ENCODE assay signal across 8 mouse cellular contexts in genomic region chr8:126538648-126539354, GRCm38 (mm10). TPM values are rescaled to one million over a fixed set of nuclear protein-coding genes. Genes with fewer than 3 reads are reported as not detected.
DNase-seq lines count a peak whose midpoint lies in the region; ATAC-seq and TF ChIP-seq lines count a peak whose summit lies in the region.

No protein-coding gene starts in this region.

- no peaks in the 10 kb centered on the region for H3K9me3 ChIP-seq in hindbrain, embryonic 11.5 days (ENCODE audit: control insufficient read depth, low read length)
- H3K9me3 ChIP-seq in stomach, embryonic 16.5 days (replicated peaks; ENCODE audit: control insufficient read depth, low read length), result no peaks in the 10 kb centered on the region

- H3K4me3 ChIP-seq in hindbrain, embryonic 11.5 days (ENCODE audit: low read depth, low read length), result no peak overlapping the region
- H3K4me3 ChIP-seq in stomach, embryonic 16.5 days (replicated peaks; ENCODE audit: low read length), result no peak overlapping the region
- H3K4me3 ChIP-seq in lung, adult 2 months (replicated peaks; ENCODE audit: extremely low read depth, low read depth, low read length), result no peak overlapping the region

- no peak for TF ChIP-seq POLR2A in lung, adult 2 months (IDR thresholded peaks at IDR 0.05; ENCODE audit: borderline replicate concordance, extremely low read depth, low read depth, low read length)

- no peak for TF ChIP-seq CTCF in lung, adult 2 months (IDR thresholded peaks at IDR 0.05; ENCODE audit: insufficient read depth, low read length)

- no peaks in the 10 kb centered on the region for H3K36me3 ChIP-seq in hindbrain, embryonic 11.5 days (ENCODE audit: control insufficient read depth, insufficient read depth, low read length)
- no peaks in the 10 kb centered on the region for H3K36me3 ChIP-seq in stomach, embryonic 16.5 days (ENCODE audit: control insufficient read depth, insufficient read depth, low read length)

- peak overlapping the region; percentile 65 for H3K27ac ChIP-seq in hindbrain, embryonic 11.5 days (ENCODE audit: low read depth, low read length)
- H3K27ac ChIP-seq in stomach, embryonic 16.5 days (ENCODE audit: low read length), result peak overlapping the region; percentile 78

- peak; percentile 41 to 53 for DNase-seq in kidney, postnatal 4 days
- no peak for DNase-seq in kidney, adult 18-20 months
- DNase-seq in embryo, embryonic 11 days, result peak; percentile 89
- peak; percentile 82 for DNase-seq in hindbrain, embryonic 11.5 days (ENCODE audit: low spot score)
- peak; percentile 81 for DNase-seq in mesoderm, embryonic 11.5 days (ENCODE audit: low read depth, low spot score)
- no peak for DNase-seq in urinary bladder, postnatal 36 days (ENCODE audit: low spot score in 2 of 2)
- no peak for DNase-seq in lung, adult 2 months

- H3K4me2 ChIP-seq in hindbrain, embryonic 11.5 days (replicated peaks; ENCODE audit: low read depth, low read length), result 0 out of 2 replicates have a peak overlapping the region, but pooled peaks have one; percentile 6
- peak overlapping the region; percentile 27; the same call in 1 of the 2 replicates for H3K4me2 ChIP-seq in stomach, embryonic 16.5 days (ENCODE audit: low read depth, low read length)

- WGBS in hindbrain, embryonic 11.5 days, result 4% methylated on average over 12 of the region's 12 CpGs
- 15% methylated on average over 12 of the region's 12 CpGs for WGBS in stomach, embryonic 16.5 days
- WGBS in lung, adult 2 months, result 44% methylated on average over 11 of the region's 12 CpGs

- no peak overlapping the region for H3K9ac ChIP-seq in hindbrain, embryonic 11.5 days (ENCODE audit: low read depth, low read length)
- H3K9ac ChIP-seq in stomach, embryonic 16.5 days (ENCODE audit: low read length), result no peak overlapping the region; the same call in 1 of the 2 replicates

- H3K4me1 ChIP-seq in hindbrain, embryonic 11.5 days (replicated peaks; ENCODE audit: control insufficient read depth, insufficient read depth, low read length), result peaks cover 23% of the 10 kb centered on the region
- H3K4me1 ChIP-seq in stomach, embryonic 16.5 days (ENCODE audit: control insufficient read depth, insufficient read depth, low read length), result peaks cover 37% of the 10 kb centered on the region
- H3K4me1 ChIP-seq in lung, adult 2 months (ENCODE audit: control insufficient read depth, insufficient read depth, low read length), result peaks cover 17% of the 10 kb centered on the region

- H3K27me3 ChIP-seq in hindbrain, embryonic 11.5 days (ENCODE audit: control insufficient read depth, insufficient read depth, low read length), result no peaks in the 10 kb centered on the region
- H3K27me3 ChIP-seq in stomach, embryonic 16.5 days (ENCODE audit: control insufficient read depth, insufficient read depth, low read length), result no peaks in the 10 kb centered on the region

- peak; percentile 76 for ATAC-seq in hindbrain, embryonic 11.5 days (ENCODE audit: low FRiP score)
- ATAC-seq in stomach, embryonic 16.5 days (ENCODE audit: insufficient read depth, low FRiP score), result 0 out of 2 replicates have a peak, but pooled peaks have one; percentile 5

RNA-seq across cellular contexts. Expression of gene Irf2bp2, which starts 55.0 kb away (rescaled TPM):
- polyA plus RNA-seq in hindbrain, embryonic 11.5 days (2014; fragmentation: Nextera tagmentation; extraction: Ambion mirVana), result 4.8 and 5.5 TPM in 2 replicates
- polyA plus RNA-seq in stomach, embryonic 16.5 days (2015; fragmentation: Nextera tagmentation; extraction: Ambion mirVana), result 9.9 and 10.8 TPM in 2 replicates
- 81.2 and 127 TPM in 2 replicates for polyA plus RNA-seq in lung, adult 2 months (2012; rRNA removed)

Comparison
In these comparisons a context has a peak if more than half of its experiments do, and no peak if none do; other contexts are left out.
1. DNase-seq: peak in kidney, postnatal 4 days (2 of 2), embryo, embryonic 11 days (single experiment), hindbrain, embryonic 11.5 days (single experiment) and mesoderm, embryonic 11.5 days (single experiment); none in kidney, adult 18-20 months (single experiment), urinary bladder, postnatal 36 days (0 of 2) and lung, adult 2 months (single experiment).